Mouse (Mus musculus) ZHBTc4 (cell line): ENCODE measurements around the gene Il4ra.

Experiments
- DNase-seq: peaks from one replicate; pipeline ENCODE4 v3.0.0-alpha.2; 2011; ENCODE audit warnings: low read depth, low spot score

The Il4ra gene

GRCm38 (mm10) chr7:125551766-125552709 lies at the start of gene Il4ra:
Gene Il4ra, plus strand, starts transcription at chr7:125552120.
- peak; percentile 88 for DNase-seq

GRCm38 (mm10) chr7:125503374-125504092 lies 48.4 kb upstream of the Il4ra start:
- no peak for DNase-seq

GRCm38 (mm10) chr7:125504618-125505017 lies 47.3 kb upstream of the Il4ra start:
- DNase-seq: no peak

- no peak for DNase-seq
Measured at GRCm38 (mm10) chr7:125505568-125505967, 46.4 kb upstream of the Il4ra start.

GRCm38 (mm10) chr7:125507279-125507678 lies 44.6 kb upstream of the Il4ra start:
- DNase-seq: no peak

GRCm38 (mm10) chr7:125511432-125511831 lies 40.5 kb upstream of the Il4ra start:
- DNase-seq: no peak

- no peak for DNase-seq
Measured at GRCm38 (mm10) chr7:125511852-125512251, 40.1 kb upstream of the Il4ra start.

- DNase-seq: no peak
Measured at GRCm38 (mm10) chr7:125515081-125515853, 36.7 kb upstream of the Il4ra start.

GRCm38 (mm10) chr7:125516723-125517122 lies 35.2 kb upstream of the Il4ra start:
- no peak for DNase-seq

GRCm38 (mm10) chr7:125517470-125517869 lies 34.5 kb upstream of the Il4ra start:
- no peak for DNase-seq

GRCm38 (mm10) chr7:125519715-125520114 lies 32.2 kb upstream of the Il4ra start:
- DNase-seq: no peak

GRCm38 (mm10) chr7:125523051-125523450 lies 28.9 kb upstream of the Il4ra start:
- DNase-seq: no peak

- DNase-seq: no peak
Measured at GRCm38 (mm10) chr7:125527186-125527585, 24.7 kb upstream of the Il4ra start.

GRCm38 (mm10) chr7:125527901-125528580 lies 23.9 kb upstream of the Il4ra start:
- no peak for DNase-seq

- no peak for DNase-seq
Measured at GRCm38 (mm10) chr7:125539351-125539750, 12.6 kb upstream of the Il4ra start.

- DNase-seq: no peak
Measured at GRCm38 (mm10) chr7:125541026-125541425, 10.9 kb upstream of the Il4ra start.

GRCm38 (mm10) chr7:125541821-125542220 lies 10.1 kb upstream of the Il4ra start:
- DNase-seq: no peak

GRCm38 (mm10) chr7:125542335-125543050 lies 9.4 kb upstream of the Il4ra start:
- DNase-seq: no peak

- DNase-seq: no peak
Measured at GRCm38 (mm10) chr7:125543497-125543896, 8.4 kb upstream of the Il4ra start.

- DNase-seq: no peak
Measured at GRCm38 (mm10) chr7:125545331-125545730, 6.6 kb upstream of the Il4ra start.

- DNase-seq: no peak
Measured at GRCm38 (mm10) chr7:125546727-125547126, 5.2 kb upstream of the Il4ra start.
